Mouse (Mus musculus): ENCODE measurements around the gene Zfp61.

Zfp61 gene

GRCm38 (mm10) chr7:24300771-24301282 is at the start of gene Zfp61:
TSS of gene Zfp61 (minus strand) at chr7:24301232.
- CTCF ChIA-PET, result no interaction called here

GRCm38 (mm10) chr7:24348896-24349295 is 47.9 kb upstream of the Zfp61 start, which contains the start of gene Lypd5:
TSS of gene Lypd5 (plus strand) at chr7:24349196.
- CTCF ChIA-PET, result no interaction called here

GRCm38 (mm10) chr7:24346444-24346843 is 45.4 kb upstream of the Zfp61 start:
- CTCF ChIA-PET, result no interaction called here

GRCm38 (mm10) chr7:24343701-24344272 is 42.8 kb upstream of the Zfp61 start:
- CTCF ChIA-PET, result no interaction called here

GRCm38 (mm10) chr7:24338241-24338640 is 37.2 kb upstream of the Zfp61 start:
- CTCF ChIA-PET, result interaction anchor here (0.6 kb wide), 1 partner anchor 17 kb away, joined by 14 read pairs; no protein-coding TSS in a partner anchor

GRCm38 (mm10) chr7:24335699-24336309 is 34.8 kb upstream of the Zfp61 start:
- CTCF ChIA-PET, result interaction anchor here (0.7 to 1.7 kb wide), 3 partner anchors 28 to 94 kb away, joined by 4 to 9 read pairs (median 7); no protein-coding TSS in a partner anchor

- CTCF ChIA-PET, result no interaction called here
Measured at GRCm38 (mm10) chr7:24333304-24333986, 32.4 kb upstream of the Zfp61 start, which contains the start of gene Tescl. TSS of gene Tescl (minus strand) at chr7:24333936.

- CTCF ChIA-PET, result no interaction called here
Measured at GRCm38 (mm10) chr7:24327281-24327975, 26.4 kb upstream of the Zfp61 start.

- CTCF ChIA-PET, result no interaction called here
Measured at GRCm38 (mm10) chr7:24326273-24327135, 25.5 kb upstream of the Zfp61 start.

- CTCF ChIA-PET, result no interaction called here
Measured at GRCm38 (mm10) chr7:24325675-24326128, 24.7 kb upstream of the Zfp61 start.

GRCm38 (mm10) chr7:24325197-24325596 is 24.2 kb upstream of the Zfp61 start:
- CTCF ChIA-PET, result no interaction called here

- CTCF ChIA-PET, result no interaction called here
Measured at GRCm38 (mm10) chr7:24322593-24322992, 21.6 kb upstream of the Zfp61 start.

- CTCF ChIA-PET, result interaction anchor here (0.5 kb wide), 1 partner anchor 135 kb away, joined by 4 read pairs; no protein-coding TSS in a partner anchor
Measured at GRCm38 (mm10) chr7:24318942-24319341, 17.9 kb upstream of the Zfp61 start.

GRCm38 (mm10) chr7:24316567-24317092 is 15.6 kb upstream of the Zfp61 start, which contains the start of gene Zfp94:
TSS of gene Zfp94 (minus strand) at chr7:24316666.
- CTCF ChIA-PET, result no interaction called here

GRCm38 (mm10) chr7:24315726-24316566 is 14.9 kb upstream of the Zfp61 start:
- CTCF ChIA-PET, result interaction anchor here (1.0 kb wide), 1 partner anchor 48 kb away, joined by 4 read pairs; no protein-coding TSS in a partner anchor

- CTCF ChIA-PET, result interaction anchor here (0.5 to 0.6 kb wide), 2 partner anchors 20 to 70 kb away, joined by 5 to 14 read pairs; partner anchors contain the start of gene Kcnn4
Measured at GRCm38 (mm10) chr7:24299823-24300481, 1.1 kb downstream of the Zfp61 start.

- CTCF ChIA-PET, result no interaction called here
Measured at GRCm38 (mm10) chr7:24298973-24299708, 1.9 kb downstream of the Zfp61 start.

- CTCF ChIA-PET, result no interaction called here
Measured at GRCm38 (mm10) chr7:24298635-24298972, 2.4 kb downstream of the Zfp61 start.
